Mouse (Mus musculus) forelimb bud, embryonic 11.5 days (tissue): ENCODE results near the gene 4930519G04Rik.
"Not testable (repeated sequence)": the region's sequence is repeated elsewhere in the genome, so short reads cannot be mapped to it uniquely, and the experiment has no call there.

Source experiments
- DNase-seq: peaks from one replicate; pipeline ENCODE4 v3.0.0-alpha.2; 2012; ENCODE audit warnings: low read depth, low spot score

The 4930519G04Rik gene

GRCm38 (mm10) chr5:114853364-114853763, at the start of gene 4930519G04Rik:
Gene 4930519G04Rik, plus strand, starts transcription at chr5:114853664.
- DNase-seq: not testable (repeated sequence)

- no peak for DNase-seq
Measured at GRCm38 (mm10) chr5:114804335-114804734, 49.1 kb upstream of the 4930519G04Rik start.

- no peak for DNase-seq
Measured at GRCm38 (mm10) chr5:114804958-114805357, 48.5 kb upstream of the 4930519G04Rik start.

GRCm38 (mm10) chr5:114805436-114806350, 47.8 kb upstream of the 4930519G04Rik start:
- DNase-seq: no peak

GRCm38 (mm10) chr5:114806636-114807035, 46.8 kb upstream of the 4930519G04Rik start:
- no peak for DNase-seq

- DNase-seq: no peak
Measured at GRCm38 (mm10) chr5:114807063-114807462, 46.4 kb upstream of the 4930519G04Rik start.

GRCm38 (mm10) chr5:114807468-114807867, 46.0 kb upstream of the 4930519G04Rik start:
- DNase-seq: no peak

- DNase-seq: no peak
Measured at GRCm38 (mm10) chr5:114807893-114808292, 45.6 kb upstream of the 4930519G04Rik start.

- no peak for DNase-seq
Measured at GRCm38 (mm10) chr5:114808385-114808784, 45.1 kb upstream of the 4930519G04Rik start.

- no peak for DNase-seq
Measured at GRCm38 (mm10) chr5:114809181-114809756, 44.2 kb upstream of the 4930519G04Rik start.

- no peak for DNase-seq
Measured at GRCm38 (mm10) chr5:114809826-114810225, 43.6 kb upstream of the 4930519G04Rik start.

GRCm38 (mm10) chr5:114813525-114814181, 39.8 kb upstream of the 4930519G04Rik start:
- DNase-seq: peak; percentile 89

- DNase-seq: no peak
Measured at GRCm38 (mm10) chr5:114816599-114816998, 36.9 kb upstream of the 4930519G04Rik start.

- DNase-seq: no peak
Measured at GRCm38 (mm10) chr5:114818124-114818523, 35.3 kb upstream of the 4930519G04Rik start.

- peak; percentile 83 for DNase-seq
Measured at GRCm38 (mm10) chr5:114822796-114823688, 30.4 kb upstream of the 4930519G04Rik start, which contains the start of gene 1500011B03Rik. Gene 1500011B03Rik, minus strand, starts transcription at chr5:114823468.

GRCm38 (mm10) chr5:114824197-114824596, 29.3 kb upstream of the 4930519G04Rik start:
- no peak for DNase-seq

- DNase-seq: peak; percentile 86
Measured at GRCm38 (mm10) chr5:114825978-114826691, 27.3 kb upstream of the 4930519G04Rik start.

GRCm38 (mm10) chr5:114827427-114827826, 26.0 kb upstream of the 4930519G04Rik start:
- DNase-seq: no peak

GRCm38 (mm10) chr5:114829740-114830139, 23.7 kb upstream of the 4930519G04Rik start:
- DNase-seq: no peak

- DNase-seq: no peak
Measured at GRCm38 (mm10) chr5:114836886-114837285, 16.6 kb upstream of the 4930519G04Rik start.
